Mouse (Mus musculus): ENCODE measurements around the gene Tomm20l.
"Not testable (repeated sequence)": the region's sequence is repeated elsewhere in the genome, so short reads cannot be mapped to it uniquely, and the experiment has no call there.

The Tomm20l gene

DNA sequence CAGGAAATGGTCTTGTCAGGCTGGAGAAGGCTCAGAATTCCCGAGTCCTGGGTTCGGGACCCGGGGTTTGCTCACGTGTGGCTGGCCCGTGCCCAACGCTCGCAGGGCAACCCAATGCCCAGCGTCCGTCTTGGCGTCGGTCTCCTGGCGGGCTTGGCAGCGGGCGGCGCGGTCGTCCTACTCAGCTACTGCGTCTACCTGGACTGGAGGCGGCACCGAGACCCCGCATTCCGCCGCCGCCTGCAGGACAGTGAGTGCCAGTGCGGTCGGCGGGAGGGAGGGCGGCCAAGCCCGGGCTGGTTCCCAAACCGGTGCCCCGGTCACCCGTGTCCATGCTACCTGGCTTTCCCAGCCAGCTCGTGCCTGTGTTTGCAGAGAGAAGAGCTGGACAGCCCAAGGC lies at the start of gene Tomm20l:
Gene Tomm20l, plus strand, starts transcription at position 98 of the 400 bp plus-strand sequence.
- DNase-seq (ENCODE audit: low read depth), result peak; percentile 18

DNA sequence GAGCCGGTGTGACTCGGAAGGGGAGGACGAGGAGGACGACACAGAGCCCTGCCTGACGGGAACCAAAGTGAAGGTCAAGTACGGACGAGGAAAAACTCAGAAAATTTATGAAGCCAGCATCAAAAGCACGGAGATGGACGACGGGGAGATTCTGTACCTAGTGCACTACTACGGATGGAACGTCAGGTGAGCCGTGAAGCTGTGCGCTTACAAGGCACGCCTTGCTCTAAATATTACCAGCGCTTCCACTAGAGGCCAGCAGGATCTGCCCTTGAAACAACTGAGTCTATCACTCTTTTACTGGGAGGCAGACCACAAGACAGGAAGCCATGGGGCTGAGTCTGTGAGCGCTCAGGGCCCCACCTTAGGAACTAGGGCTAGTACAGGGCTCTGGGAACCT lies 41.4 kb upstream of the Tomm20l start:
- DNase-seq (ENCODE audit: low read depth), result no peak

DNA sequence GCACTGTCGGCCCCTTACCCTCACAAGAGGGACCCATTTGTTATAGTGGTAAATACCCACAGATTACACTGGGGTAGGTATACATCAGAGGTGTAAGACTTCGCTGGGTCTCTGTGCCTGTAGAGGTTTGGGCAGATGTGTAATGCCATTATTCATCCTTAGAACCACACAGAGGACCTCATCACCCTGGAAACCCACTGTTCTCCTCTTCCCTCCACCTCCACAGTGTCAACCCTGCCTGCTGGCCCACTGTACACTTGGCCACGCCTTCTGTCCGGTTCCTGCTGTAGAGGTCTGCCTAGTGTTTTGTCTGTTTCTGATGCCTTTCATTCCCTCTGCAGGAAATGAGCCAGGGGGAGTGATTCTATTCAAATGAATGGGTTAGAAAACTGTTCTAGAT lies 39.2 kb upstream of the Tomm20l start:
- DNase-seq (ENCODE audit: low read depth), result no peak

DNA sequence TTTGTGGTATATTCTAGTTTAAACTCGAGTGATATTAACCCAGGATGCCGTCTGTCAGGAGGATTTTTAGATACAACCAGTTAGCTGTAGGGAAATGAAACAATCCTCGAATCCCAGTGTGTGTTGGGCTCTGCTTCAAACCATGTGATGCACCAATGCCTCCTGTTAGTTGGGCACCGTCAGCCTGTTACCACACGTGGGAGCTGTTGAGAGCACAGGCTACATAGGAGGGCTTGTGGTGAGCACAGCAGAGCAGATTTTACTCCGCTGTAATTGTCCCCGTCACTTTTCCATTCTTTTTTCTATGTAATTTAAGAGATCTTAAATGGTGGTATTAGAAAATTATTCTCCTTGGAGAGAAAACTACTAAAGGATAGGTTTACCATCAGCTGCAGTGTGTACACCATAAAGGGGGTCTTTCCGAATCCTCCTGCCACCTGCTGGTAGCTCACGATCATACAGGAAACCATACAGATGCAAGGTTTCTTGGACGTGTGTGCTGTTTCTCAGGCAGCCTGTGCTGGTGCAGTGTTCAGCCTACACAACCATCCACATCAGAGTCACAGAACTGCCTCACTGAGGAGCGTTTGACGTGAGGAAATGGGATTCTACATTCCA lies 38.0 kb upstream of the Tomm20l start:
- peak; percentile 52 for DNase-seq (ENCODE audit: low read depth)

DNA sequence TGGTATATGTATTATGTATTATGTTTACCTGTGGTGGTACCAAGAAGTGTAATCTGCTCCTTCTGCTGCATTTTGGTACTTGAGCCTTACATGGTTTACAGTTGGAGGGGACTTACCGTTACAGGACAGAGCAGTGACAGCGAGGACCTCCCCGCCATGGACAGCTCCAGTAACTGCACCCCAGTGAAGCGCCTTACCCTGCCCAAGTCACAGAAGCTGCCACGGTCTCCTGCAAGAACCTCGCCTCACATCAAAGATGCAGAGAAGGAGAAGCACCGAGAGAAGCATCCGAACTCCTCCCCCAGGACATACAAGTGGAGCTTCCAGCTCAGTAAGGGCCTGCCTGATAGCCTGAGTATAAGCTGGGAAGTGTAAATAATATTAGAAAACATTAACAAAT lies 24.9 kb upstream of the Tomm20l start:
- DNase-seq (ENCODE audit: low read depth), result no peak

DNA sequence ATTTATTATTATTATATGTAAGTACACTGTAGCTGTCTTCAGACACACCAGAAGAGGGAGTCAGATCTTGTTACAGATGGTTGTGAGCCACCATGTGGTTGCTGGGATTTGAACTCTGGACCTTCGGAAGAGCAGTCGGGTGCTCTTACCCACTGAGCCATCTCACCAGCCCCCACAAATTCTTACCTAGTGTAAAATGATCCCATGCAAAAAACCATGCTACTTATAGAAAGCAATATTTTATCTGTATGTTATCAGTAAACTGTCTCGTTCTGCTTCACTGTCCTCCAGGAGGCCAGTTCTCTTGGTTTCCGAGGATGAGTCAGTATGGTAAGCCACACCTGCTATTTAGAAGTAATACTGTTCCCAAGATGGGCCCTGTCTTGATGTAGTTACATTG lies 7.0 kb upstream of the Tomm20l start:
- not testable (repeated sequence) for DNase-seq (ENCODE audit: low read depth)

DNA sequence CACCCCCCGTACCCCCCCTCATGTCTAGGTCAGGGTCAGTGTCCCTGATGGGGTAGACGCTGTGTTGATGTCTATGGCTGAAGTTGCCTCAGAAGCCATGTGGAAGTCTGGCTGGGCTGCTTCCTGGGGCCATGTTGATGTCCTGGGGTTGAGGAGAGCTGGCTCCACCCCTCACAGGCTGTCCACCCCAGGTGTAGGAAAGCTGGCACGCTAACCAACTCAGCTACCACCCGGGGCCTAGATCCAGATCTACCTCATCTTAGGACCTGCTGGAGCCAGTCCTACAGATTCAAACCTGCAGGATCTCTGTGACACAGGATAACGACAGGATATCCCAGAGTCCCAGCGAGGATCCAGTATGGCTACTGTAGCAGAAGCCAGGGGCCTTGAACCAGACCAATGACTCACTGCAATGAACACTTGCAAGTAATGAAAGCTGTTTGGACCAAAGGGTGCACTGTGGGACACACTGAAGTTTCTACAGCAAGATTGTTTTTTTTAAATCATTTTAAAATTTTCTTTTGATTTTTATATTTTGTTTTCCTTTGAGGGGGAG lies 3.9 kb upstream of the Tomm20l start:
- no peak for DNase-seq (ENCODE audit: low read depth)

DNA sequence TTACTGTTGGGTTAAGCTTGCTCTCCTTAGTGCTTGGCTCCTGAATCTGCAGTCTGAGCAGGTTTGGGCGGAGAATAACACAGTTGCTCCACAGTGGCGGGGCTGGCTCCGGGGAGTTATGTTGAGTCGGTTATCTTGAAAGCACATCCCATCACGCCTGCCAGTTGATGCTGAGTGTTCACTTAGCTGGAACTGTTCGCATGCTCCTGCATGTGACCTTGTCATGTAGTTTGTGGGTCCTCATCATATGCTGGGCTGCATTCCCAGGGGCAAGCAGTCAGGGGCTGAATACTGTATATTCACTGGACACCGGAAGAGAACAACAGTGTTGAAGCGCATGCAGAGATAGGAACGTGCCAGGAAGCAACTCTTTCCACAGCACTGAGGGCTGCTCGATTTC lies 1.8 kb downstream of the Tomm20l start:
- DNase-seq (ENCODE audit: low read depth), result no peak

DNA sequence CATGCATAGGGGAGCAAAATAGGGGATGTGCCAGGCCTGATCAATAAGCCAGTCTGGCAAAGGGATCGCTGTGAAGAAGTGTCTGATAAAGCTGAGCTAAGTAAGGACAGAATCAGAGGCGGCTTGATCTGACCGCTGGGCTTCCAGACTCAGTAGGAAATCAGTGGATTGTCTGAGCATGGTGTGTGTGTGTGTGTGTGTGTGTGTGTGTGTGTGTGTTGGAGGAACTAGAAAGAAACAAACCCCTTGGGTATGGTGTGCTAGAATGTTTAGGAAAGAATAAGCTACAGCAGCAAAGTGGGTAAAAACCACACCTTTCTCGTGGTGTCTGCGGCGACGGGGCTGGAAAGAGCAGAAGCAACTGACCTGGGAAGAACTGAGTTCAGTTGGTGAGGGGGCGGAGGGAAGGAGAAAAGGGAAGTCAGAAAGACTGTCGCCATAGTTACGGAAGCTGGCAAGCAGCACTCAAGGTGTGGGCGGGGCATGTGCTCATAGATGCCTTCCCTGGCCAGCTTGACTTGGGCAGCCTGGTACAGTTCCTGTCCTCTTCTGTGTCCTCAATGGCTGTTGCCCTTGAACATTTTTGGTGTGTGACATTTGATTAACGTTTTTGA lies 2.6 kb downstream of the Tomm20l start:
- DNase-seq (ENCODE audit: low read depth), result peak; percentile 85

DNA sequence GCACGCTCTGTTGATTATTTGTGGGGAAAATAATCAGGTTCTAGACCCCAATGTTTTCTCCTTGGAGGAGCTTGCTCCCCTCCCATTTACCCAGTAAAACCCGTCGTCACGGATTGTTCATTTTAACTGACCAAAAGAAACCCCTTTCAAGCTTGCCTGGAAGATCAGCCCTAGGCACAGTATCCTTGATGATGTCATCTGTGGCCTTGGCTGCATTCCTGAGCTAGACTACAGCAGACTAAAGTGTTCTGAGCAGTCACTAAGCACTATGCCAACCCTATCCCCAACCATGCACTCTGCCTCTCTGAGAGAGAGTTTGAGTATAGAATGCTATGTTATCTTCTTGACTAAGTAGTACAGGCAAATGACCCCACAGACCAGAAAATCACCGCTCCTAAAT lies 5.2 kb downstream of the Tomm20l start:
- DNase-seq (ENCODE audit: low read depth), result no peak

DNA sequence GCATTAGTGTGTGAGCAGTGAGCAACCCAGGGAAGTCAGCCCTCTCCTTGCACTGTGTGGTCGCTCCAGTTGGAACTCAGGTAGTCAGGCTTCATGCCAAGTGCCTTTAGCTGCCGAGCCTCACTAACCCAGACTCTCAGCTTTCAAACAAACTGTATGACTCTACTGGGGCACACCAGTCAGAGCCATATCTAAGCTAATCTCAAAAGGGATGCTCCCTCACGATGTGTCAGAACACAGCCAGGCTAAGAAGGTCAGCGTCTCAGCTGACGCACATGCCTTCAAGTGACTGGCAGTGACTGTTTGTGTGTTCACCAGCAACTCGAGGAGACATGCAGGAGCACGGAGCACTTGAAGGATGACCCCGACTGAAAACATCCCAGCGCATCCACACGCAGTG lies 11.5 kb downstream of the Tomm20l start:
- DNase-seq (ENCODE audit: low read depth), result no peak

DNA sequence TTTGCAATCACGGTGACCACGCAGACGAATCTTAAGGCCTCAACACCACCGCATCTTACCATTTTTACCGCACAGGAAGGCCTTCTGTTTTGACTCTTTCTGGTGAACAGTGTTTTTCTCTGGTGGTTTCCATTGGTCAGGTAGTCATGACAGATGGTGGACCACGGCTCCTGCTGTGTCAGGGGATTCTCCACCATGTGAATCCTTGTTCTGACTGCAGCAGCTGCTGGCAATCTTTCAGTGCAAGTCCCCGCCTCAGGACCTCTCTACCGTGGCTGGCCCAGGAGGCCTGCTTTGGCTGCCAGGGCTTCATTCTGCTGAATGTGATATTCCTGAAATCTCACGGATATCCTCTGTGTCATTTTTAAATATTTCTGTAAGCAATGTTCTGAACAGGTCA lies 12.1 kb downstream of the Tomm20l start:
- no peak for DNase-seq (ENCODE audit: low read depth)

DNA sequence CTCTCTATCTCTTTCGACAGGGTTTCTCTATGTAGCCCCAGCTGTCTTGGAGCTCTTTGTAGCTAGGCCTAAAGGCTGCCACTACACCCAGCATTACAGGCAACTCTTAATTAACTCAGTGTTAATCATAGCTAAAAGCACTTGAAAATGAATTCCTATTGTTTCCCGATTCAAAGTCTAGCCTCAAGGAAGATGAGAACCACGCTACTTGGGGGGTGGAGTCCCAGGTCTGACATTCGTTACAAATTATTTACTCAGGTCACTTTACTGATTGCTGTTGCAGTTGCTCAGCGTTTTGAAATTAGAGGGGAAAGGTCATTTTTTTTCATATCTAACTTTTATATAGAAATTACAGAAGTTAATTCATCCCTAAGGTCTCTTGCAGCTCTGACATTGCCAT lies 24.4 kb downstream of the Tomm20l start:
- DNase-seq (ENCODE audit: low read depth), result peak; percentile 9

DNA sequence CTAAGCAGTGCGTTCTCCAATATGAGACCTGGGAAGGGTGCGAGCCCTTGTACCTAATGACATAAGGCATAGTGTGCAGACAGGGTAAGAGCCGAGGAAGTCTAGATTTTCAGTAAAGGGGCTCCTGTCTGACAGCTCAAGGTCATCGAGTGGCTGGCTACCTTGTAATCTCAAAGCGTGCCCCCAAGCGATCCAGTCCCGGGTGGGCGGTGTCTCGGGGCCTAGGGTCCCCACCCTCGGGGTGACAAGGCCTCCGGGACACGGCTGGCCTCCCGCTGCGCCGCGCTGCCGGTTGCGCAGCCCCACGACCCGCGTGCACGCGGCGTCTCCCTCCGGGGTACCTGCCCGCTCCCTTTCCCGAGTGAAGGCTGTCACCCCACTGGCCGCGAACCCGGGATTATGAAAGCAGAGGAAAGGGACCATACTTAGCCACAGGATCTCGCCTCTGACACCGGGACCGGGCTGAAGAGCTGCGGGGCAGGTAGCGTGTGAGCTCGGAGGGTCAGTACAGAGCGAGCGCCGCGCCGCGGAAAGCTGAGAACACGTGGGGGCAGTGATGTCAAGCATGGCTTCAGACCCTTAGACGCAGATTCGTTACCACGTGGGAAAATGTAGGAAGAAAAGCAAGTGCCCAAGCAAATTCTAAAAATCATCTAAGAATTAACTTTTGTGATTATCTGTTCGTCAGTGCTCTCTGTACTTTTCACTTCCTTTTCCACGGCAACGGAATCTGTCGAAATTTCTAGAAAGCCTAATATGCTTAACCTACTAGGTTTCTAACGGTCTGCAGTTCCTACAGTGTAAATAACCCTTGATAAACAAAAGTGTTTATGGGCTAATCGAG lies 25.1 kb downstream of the Tomm20l start, which contains the start of the genes Timm9 and 2700049A03Rik:
Gene Timm9, minus strand, starts transcription at position 555 of the 844 bp plus-strand sequence.
Gene 2700049A03Rik, plus strand, starts transcription at position 719 of the 844 bp plus-strand sequence.
- DNase-seq (ENCODE audit: low read depth), result peak; percentile 94

DNA sequence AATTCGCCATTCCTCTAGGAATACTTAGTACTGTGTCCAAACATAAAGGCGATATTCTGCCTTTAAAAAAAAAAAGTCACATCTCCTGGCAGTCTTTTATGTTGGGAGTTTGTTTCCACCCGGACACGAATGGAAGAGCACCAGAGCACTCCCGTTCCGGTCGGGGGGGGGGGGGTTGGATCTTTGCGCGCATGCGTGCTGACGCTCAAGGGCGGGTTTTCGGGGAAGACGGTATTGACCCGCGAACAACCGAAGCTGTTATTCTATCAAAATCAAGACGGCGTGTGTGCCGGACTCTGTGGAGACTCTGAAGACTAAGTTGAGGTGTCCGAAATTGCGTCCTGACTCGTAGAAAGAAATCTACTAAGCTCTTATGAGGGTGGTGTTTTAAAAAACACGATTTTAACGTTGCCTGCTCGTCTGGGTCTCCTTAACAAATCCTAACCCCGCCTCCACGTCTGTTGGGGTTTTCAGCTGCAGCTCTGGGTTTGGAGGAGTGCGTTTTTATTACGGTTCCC lies 25.8 kb downstream of the Tomm20l start:
- DNase-seq (ENCODE audit: low read depth), result peak; percentile 98

DNA sequence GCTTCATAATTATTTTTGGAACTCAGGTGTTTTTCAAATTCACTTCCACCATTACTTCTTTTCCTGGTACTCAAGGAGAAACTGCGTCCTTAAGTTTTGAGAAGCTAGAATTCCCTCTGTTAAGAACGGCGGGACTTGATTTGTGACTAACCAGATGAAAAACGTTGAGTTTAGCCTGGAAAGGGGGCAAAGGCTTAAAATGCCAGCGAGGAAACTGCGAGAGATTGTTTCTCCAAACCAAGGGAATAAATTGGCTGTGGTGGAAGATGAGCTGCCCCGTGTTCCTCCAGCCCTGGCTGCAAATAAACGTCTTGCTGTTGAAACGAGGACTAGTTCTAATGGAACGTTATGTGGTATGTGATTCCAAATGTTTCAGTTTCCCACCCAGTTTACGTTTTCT lies 26.5 kb downstream of the Tomm20l start:
- DNase-seq (ENCODE audit: low read depth), result no peak

DNA sequence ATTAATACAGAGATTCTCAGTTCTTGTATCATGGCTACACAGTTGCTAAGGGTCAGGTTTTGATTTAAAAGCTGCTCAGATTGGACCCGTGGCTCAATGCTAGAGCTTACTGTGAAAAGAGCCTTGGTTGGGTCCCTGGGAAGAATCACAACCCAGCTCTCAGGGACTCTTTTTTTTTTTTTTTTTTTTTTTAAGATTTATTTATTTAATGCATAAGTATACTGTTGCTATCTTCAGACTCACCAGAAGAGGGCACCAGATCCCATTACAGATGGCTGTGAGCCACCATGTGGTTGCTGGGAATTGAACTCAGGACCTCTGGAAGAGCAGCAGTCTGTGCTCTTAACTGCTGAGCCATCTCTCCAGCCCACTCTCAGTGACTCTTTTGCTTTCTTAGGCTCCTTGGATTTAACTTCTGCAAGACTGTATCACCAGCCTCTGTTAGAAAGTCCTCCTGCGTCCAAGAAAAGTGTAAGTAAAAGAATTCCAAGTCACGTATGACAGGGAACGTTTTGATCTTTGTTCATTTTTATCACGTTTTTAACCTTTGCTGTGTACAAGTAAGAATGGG lies 28.1 kb downstream of the Tomm20l start:
- DNase-seq (ENCODE audit: low read depth), result peak; percentile 43

DNA sequence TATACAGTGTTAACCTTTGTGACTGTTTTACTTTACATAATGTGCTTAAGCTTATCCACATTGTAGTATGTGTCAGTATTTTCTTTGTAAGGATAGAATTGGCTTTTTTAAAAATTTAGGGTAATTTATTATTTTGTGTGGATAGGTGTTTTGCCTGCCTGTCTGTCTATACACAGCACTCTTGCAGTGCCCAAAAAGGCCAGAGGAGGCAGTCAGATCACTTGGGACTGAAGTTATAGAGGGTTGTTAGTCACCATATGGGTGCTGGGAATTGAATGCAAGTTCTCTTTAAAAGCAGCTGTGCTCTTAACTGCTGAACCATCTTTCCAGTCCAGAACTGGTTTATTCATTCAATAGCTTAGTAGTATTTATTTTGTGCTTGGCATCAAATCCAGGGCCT lies 30.0 kb downstream of the Tomm20l start:
- peak; percentile 24 for DNase-seq (ENCODE audit: low read depth)

DNA sequence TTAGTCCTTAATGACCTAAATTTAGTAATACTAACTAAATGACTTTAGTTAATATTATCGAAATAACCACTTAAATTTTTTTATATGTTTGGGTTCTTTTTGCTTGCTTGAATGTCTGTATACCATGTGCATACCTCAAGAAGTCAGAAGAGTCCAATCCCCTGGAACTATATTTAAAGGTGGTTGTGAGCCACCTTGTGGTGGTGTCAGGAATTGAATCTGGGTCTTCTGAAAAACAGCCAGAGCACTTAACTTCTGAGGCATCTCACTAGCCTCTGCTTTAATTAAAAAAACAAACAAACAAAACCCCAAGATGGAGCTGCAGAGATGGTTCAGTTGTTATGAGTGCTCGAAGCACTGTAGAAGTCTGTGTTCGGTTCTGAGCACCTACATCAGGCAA lies 36.4 kb downstream of the Tomm20l start:
- peak; percentile 75 for DNase-seq (ENCODE audit: low read depth)

DNA sequence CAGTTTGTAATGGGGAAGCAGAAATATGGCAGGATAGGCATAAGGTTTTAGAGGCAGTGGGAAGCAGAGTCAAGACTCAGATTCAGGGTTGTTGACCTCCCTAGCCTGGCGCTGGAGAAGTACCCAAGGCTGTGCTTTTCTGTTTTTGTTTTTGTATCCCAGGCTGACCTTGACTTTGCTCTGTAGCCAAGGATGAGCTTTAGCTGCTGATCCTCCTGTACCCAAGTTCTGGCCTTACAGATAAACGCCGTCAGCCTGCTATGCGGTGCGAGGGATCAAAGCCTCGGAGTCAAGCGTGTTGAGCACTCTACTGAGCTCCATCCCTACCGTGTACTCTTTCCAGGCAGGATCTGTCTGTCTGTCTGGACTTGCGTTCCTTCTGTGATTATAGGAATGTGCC lies 37.6 kb downstream of the Tomm20l start:
- DNase-seq (ENCODE audit: low read depth), result no peak

DNA sequence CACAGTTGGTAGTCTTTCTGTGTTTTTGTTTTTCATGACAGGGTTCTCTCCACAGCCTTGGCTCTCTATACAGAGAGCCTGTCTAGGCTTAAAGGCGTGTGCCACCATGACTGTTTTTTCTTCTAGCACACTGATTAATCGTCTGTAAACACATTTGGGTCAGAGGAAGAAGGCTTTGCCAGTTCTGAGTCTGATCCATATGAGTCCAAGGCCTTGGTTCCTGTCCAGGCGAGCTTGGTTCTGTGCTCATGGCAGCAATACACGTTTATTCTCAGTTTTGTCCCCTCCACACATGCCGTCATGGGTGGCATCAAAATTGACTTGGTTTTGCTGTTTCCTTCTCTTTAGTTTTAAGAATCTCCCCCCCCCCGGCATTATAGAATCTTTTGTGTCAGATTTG lies 38.2 kb downstream of the Tomm20l start:
- no peak for DNase-seq (ENCODE audit: low read depth)

DNA sequence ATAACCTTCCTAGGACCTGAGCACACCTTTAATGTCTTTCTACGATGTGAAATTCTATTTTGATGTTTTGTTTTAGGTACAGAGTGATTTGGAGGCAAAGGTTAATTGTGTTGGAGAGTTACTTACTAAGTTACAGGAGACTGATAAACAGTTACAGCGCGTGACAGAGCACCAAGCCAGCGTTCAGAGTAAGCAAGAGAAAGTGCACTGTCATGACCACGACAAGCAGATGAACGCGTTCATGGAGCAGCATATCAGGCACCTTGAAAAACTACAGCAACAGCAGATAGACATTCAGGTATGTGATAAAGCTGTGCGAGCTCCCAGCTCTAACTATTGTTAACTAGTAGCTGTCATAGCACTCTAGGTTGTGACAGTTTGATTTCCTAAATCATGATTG lies 38.9 kb downstream of the Tomm20l start:
- DNase-seq (ENCODE audit: low read depth), result no peak
